Mouse (Mus musculus) embryonic stem cell, embryonic (primary cell): ENCODE measurements at regions not wholly inside any gene's neighbourhood (a gene's known extent, or its start where the extent isn't known, plus 50 kb on each side); places are given as distances from the start of the nearest gene placed in this dataset.
"Not testable (repeated sequence)": the region's sequence is repeated elsewhere in the genome, so short reads cannot be mapped to it uniquely, and the experiment has no call there.

Experiments
- CTCF ChIA-PET, 4 experiments: fragments of 300-600 bp in 2 of 4; fragments of 350-600 bp in 2 of 4; sonication (Branson Sonifier 250); formaldehyde crosslinking; loops; one replicate each; lab custom pipeline; 2022; ENCODE audit warnings: inconsistent platforms in 2 of 4; lab: Charles Lee
- POLR2A ChIA-PET, 4 experiments: fragments of 300-600 bp in 2 of 4; fragments of 350-600 bp in 2 of 4; sonication (Branson Sonifier 250); formaldehyde crosslinking; loops; one replicate each; lab custom pipeline; 2022; ENCODE audit warnings: antibody characterized with exemption in 4 of 4, inconsistent platforms in 1 of 4; lab: Charles Lee

- CTCF ChIA-PET, result no interaction called here
- POLR2A ChIA-PET, result no interaction called here
These were observed 607.4 kb downstream of the Pdcd6ip start for GRCm38 (mm10) chr9:113100641-113101040.

- POLR2A ChIA-PET, CTCF ChIA-PET: not testable (repeated sequence)
These were observed 612.6 kb downstream of the Pdcd6ip start for GRCm38 (mm10) chr9:113095421-113095820.

GRCm38 (mm10) chr9:113093863-113094390 lies 614.1 kb downstream of the Pdcd6ip start:
- CTCF ChIA-PET, result interaction anchor here in 2 of 4 experiments (0.5 to 0.6 kb wide), 2 partner anchors 46 to 971 kb away, joined by 3 read pairs; no protein-coding TSS in a partner anchor
- POLR2A ChIA-PET, result no interaction called here

- CTCF ChIA-PET, result no interaction called here
- POLR2A ChIA-PET, result no interaction called here
These were observed 616.2 kb downstream of the Pdcd6ip start for GRCm38 (mm10) chr9:113091881-113092280.

- ChIA-PET CTCF (no interaction called here), POLR2A (interaction anchor here in 1 of 4 experiments (0.9 kb wide), 1 partner anchor 25 kb away, joined by 5 read pairs; no protein-coding TSS in a partner anchor)
These were observed 620.3 kb downstream of the Pdcd6ip start for GRCm38 (mm10) chr9:113087786-113088185.

- ChIA-PET CTCF (interaction anchor here in 1 of 4 experiments (0.6 kb wide), 1 partner anchor 31 kb away, joined by 4 read pairs; no protein-coding TSS in a partner anchor), POLR2A (no interaction called here)
These were observed 622.7 kb downstream of the Pdcd6ip start for GRCm38 (mm10) chr9:113085281-113085810.

- ChIA-PET CTCF (no interaction called here), POLR2A (no interaction called here)
These were observed 633.2 kb downstream of the Pdcd6ip start for GRCm38 (mm10) chr9:113074866-113075265.

DNA sequence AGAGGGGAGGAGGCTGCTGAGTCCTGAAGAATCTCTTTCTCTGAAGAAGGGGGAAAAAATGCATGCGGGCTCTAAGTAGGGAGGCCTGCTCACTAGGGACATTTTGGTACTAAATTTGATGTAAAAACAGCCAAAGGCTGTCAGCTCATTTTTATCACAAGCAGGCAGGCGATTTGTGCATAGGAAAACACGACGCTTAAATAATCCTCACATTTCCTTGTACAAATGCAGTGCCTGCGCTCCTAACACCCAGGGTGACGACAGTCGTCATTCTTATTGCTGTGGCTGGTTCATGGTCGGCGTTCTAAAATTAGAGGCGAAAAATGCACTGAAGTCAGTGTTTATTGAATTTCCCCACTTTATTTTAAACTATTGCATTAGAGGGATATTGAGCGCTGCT lies 650.6 kb downstream of the Pdcd6ip start:
- ChIA-PET CTCF (no interaction called here), POLR2A (no interaction called here)

GRCm38 (mm10) chr9:113044556-113045178 lies 663.4 kb downstream of the Pdcd6ip start:
- POLR2A ChIA-PET, result no interaction called here
- CTCF ChIA-PET, result interaction anchor here in 1 of 4 experiments (0.6 kb wide), 2 partner anchors 161 to 485 kb away, joined by 3 read pairs; no protein-coding TSS in a partner anchor

DNA sequence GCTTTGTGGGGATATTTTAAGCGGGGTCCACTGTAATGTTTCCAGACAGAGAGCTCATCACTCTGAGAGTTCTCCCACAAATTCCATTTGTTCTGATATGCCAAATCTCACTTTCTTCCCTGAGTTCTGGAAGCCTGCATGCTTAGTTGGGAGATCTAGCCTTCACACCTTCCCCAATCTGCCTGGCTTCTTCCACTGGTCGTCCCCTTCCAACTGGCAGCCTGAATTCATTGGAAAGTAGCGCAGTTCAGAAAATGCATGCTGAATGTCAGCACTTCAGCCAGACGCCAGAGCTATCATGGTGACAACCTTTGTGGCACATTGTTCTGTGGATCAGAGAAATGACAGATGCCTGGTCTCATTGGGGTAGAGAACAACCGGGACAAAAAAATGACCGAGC lies 667.2 kb downstream of the Pdcd6ip start:
- ChIA-PET CTCF (no interaction called here), POLR2A (no interaction called here)

- POLR2A ChIA-PET, result interaction anchor here in 1 of 4 experiments (0.6 kb wide), 1 partner anchor 34 kb away, joined by 4 read pairs; no protein-coding TSS in a partner anchor
- CTCF ChIA-PET, result no interaction called here
These were observed 674.1 kb downstream of the Pdcd6ip start for GRCm38 (mm10) chr9:113033996-113034395.

DNA sequence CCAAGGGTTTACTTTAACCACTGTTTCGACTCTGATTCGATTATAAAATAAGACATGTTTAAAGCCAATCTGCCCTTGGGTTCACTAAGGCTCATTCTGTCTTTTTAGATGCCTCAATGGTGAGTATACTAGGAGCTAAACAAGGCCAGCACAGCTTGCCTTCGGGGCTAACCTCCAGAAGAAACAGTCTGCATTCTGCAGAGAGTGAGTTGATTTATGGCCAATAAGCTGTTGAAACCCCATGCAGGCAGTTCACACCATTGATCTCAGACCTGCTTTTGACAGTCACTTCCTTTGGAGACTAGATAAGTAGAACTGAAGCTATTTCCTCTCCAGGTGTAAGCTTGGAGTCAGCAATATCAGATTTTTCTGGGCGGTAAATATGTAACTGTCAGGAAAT lies 679.0 kb downstream of the Pdcd6ip start:
- ChIA-PET POLR2A (no interaction called here), CTCF (no interaction called here)

GRCm38 (mm10) chr9:113026904-113027193 lies 681.2 kb downstream of the Pdcd6ip start:
- ChIA-PET CTCF (no interaction called here), POLR2A (no interaction called here)

DNA sequence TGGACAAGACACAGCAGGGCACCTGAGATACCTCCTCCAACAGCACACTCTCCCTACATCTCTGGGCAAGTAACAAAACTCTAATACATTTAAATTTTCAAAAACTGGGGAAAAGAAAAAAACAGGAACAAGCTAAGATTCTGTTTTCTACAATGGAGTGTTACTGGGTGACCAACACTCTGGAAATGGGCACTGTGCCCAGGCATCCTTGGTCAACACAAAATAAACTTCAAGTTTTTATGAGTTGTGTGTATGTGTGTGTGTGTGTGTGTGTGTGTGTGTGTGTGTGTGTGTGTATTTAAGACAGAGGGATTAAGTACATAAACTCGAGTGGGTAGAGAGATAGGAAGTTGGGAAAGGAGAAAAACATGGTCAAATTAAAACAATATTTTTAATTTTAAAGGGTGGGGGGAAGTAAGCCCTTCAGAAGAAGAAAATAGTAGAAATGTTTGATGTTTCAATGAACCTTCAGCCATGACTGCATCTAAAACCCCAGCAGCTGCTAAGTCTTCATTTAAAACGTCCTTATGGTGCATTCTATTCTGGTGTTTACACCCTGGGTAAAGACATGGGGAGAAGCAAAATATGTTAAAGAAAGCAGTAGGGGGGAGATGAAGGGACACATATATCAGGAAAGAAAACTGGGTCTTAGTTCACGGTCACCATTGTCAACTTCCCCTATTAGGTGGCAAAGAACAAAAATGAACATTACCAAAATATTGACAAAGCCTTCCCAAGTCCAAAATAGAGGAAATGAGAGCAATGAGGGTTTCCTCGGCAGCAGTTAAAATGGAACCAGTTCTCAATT lies 681.8 kb downstream of the Pdcd6ip start:
- ChIA-PET CTCF (no interaction called here), POLR2A (no interaction called here)

GRCm38 (mm10) chr9:113021866-113022645 lies 686.0 kb downstream of the Pdcd6ip start:
- CTCF ChIA-PET, result interaction anchor here in 1 of 4 experiments (0.5 kb wide), 1 partner anchor 893 kb away, joined by 3 read pairs; no protein-coding TSS in a partner anchor
- POLR2A ChIA-PET, result interaction anchor here in 1 of 4 experiments (0.6 kb wide), 1 partner anchor 623 kb away, joined by 3 read pairs; no protein-coding TSS in a partner anchor

GRCm38 (mm10) chr9:113019576-113019975 lies 688.5 kb downstream of the Pdcd6ip start:
- ChIA-PET POLR2A (interaction anchor here in 1 of 4 experiments (0.6 kb wide), 1 partner anchor 439 kb away, joined by 5 read pairs; no protein-coding TSS in a partner anchor), CTCF (interaction anchor here in 1 of 4 experiments (1.3 kb wide), 1 partner anchor 423 kb away, joined by 4 read pairs; no protein-coding TSS in a partner anchor)

- CTCF ChIA-PET, result no interaction called here
- POLR2A ChIA-PET, result interaction anchor here in 1 of 4 experiments (0.7 kb wide), 1 partner anchor 615 kb away, joined by 3 read pairs; no protein-coding TSS in a partner anchor
These were observed 700.0 kb downstream of the Pdcd6ip start for GRCm38 (mm10) chr9:113008106-113008505.

DNA sequence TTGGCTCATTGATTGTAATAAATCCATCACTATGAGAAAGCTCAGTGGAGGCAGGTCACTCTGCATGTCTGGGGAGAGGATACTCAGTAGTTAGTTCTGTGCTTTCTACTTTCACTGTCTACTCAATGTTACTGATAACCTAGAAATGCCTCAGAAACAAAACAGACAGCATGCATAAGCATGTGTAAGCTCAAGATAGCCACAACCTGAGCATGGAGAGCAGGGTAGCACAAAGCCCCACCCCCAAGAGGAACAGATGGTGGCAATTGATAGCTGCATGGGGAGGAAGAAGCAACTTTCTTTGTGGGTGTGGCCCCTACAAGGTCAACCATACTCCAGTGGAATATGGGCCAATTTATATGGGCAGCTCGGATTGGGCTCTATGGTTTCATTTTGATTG lies 711.9 kb downstream of the Pdcd6ip start:
- POLR2A ChIA-PET, result interaction anchor here in 1 of 4 experiments (0.6 kb wide), 1 partner anchor 20 kb away, joined by 3 read pairs; no protein-coding TSS in a partner anchor
- CTCF ChIA-PET, result interaction anchor here in 1 of 4 experiments (0.7 kb wide), 1 partner anchor 424 kb away, joined by 3 read pairs; no protein-coding TSS in a partner anchor
